Mouse (Mus musculus) thymus, adult 2 months (tissue): ENCODE results near the gene Szt2. TPM values are rescaled to one million over a fixed set of nuclear protein-coding genes. Genes with fewer than 3 reads are reported as not detected.

Source experiments
- DNase-seq: peaks from one replicate; pipeline ENCODE4 v3.0.0; 2021
- H3K27ac ChIP-seq: fragments of 200-500 bp; 2 replicates; pipeline ENCODE4 v1.5.1; 2012; ENCODE audit warnings: low read length, control low read depth; ENCODE audit not compliant: control insufficient read depth, insufficient read depth
- H3K27me3 ChIP-seq: fragments of 200-500 bp; 2 replicates; pipeline ENCODE4 v1.6.1; 2012; ENCODE audit warnings: mild to moderate bottlenecking, low read length, moderate library complexity, mixed read lengths; ENCODE audit not compliant: control insufficient read depth, insufficient read depth
- H3K36me3 ChIP-seq: fragments of 200-500 bp; 2 replicates; pipeline ENCODE4 v1.6.1; 2012; ENCODE audit warnings: mild to moderate bottlenecking, low read length, moderate library complexity; ENCODE audit not compliant: control insufficient read depth, insufficient read depth
- H3K4me1 ChIP-seq: fragments of 200-500 bp; replicated peaks from 2 replicates; pipeline ENCODE4 v1.6.1; 2012; ENCODE audit warnings: low read length; ENCODE audit not compliant: control insufficient read depth, insufficient read depth
- H3K4me3 ChIP-seq: fragments of 200-500 bp; 2 replicates; pipeline ENCODE4 v1.5.1; 2012; ENCODE audit warnings: mild to moderate bottlenecking, low read length, control low read depth, moderate library complexity; ENCODE audit not compliant: control insufficient read depth, insufficient read depth
- CTCF ChIP-seq: fragments of 200-500 bp; IDR thresholded peaks from 2 replicates; pipeline ENCODE4 v1.5.1; 2012; ENCODE audit warnings: mild to moderate bottlenecking, control low read depth, low read length, moderate library complexity, borderline replicate concordance; ENCODE audit not compliant: control insufficient read depth, poor library complexity, insufficient read depth; ENCODE audit errors: extremely low read depth
- POLR2A ChIP-seq: fragments of 200-500 bp; IDR thresholded peaks from 2 replicates; pipeline ENCODE4 v1.6.1; 2012; ENCODE audit warnings: mild to moderate bottlenecking, low read length, control low read depth, moderate library complexity; ENCODE audit not compliant: control insufficient read depth, poor library complexity, insufficient read depth; ENCODE audit errors: extremely low read depth
- WGBS: fragments of 180-500 bp; shearing (Covaris S2); methylation state at CpG from one replicate; pipeline ENCODE4 v1.1.7; 2018; 5-methylcytosine and 5-hydroxymethylcytosine counted together
- polyA plus RNA-seq: library from polyadenylated mRNA; depleted of rRNA; stranded (reverse); fragments of >200 nt; gene quantifications from 2 replicates; pipeline ENCODE4 v1.2.3, GENCODE M21; 2012

Gene Szt2
- polyA plus RNA-seq, 1 experiment: 90.6 TPM

DNA sequence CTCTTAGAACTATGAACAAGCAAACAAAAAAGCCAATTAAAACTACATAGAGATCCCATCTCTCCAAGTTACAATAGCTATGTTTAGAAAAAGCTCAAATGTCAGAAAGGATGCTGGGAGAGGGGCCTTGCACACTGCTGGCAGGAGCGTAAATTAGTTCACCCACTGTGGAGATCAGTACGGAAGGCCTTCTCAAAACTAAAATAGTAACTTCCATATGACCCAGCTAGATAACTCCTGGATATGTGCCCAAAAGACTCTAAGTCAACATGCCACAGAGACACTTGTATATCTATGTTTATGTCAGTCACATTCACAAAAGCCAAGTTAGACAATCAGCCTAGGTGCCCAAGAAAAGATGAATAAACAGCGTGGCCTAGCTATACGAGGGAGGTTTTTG lies 13.8 kb downstream of the Szt2 start:
- H3K27ac ChIP-seq: no peak overlapping the region
- no peak overlapping the region for H3K4me3 ChIP-seq
- 99% methylated on average over 4 of the region's 4 CpGs for WGBS
- TF ChIP-seq POLR2A (no peak), CTCF (no peak)
- peaks cover 72% of the 10 kb centered on the region for H3K36me3 ChIP-seq
- H3K27me3 ChIP-seq: no peaks in the 10 kb centered on the region
- H3K4me1 ChIP-seq: no peaks in the 10 kb centered on the region
- no peak for DNase-seq

DNA sequence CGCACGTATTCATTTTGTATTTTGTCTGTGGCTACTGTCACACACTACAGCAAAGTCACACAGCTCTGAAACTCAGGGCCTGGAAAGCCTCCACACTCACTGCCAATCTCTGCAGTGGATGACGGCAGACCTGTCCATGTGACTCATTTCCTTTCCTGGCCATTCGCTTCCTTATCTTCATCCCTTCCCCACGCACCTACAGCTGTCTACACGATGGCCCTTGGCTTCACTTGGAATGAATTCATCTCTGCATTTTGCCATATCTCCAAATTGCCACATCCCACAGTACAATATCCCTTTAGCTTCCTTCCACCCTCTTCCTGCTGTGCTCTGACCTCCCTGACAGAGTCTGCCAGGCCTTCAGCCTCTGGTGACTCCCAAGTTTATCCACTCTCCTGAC lies 14.6 kb downstream of the Szt2 start:
- H3K27me3 ChIP-seq: no peaks in the 10 kb centered on the region
- H3K36me3 ChIP-seq: peaks cover 73% of the 10 kb centered on the region
- no peak overlapping the region for H3K4me3 ChIP-seq
- DNase-seq: no peak
- no peaks in the 10 kb centered on the region for H3K4me1 ChIP-seq
- 95% methylated on average over 6 of the region's 6 CpGs for whole genome bisulfite sequencing
- H3K27ac ChIP-seq: no peak overlapping the region
- TF ChIP-seq POLR2A (no peak), CTCF (no peak)

DNA sequence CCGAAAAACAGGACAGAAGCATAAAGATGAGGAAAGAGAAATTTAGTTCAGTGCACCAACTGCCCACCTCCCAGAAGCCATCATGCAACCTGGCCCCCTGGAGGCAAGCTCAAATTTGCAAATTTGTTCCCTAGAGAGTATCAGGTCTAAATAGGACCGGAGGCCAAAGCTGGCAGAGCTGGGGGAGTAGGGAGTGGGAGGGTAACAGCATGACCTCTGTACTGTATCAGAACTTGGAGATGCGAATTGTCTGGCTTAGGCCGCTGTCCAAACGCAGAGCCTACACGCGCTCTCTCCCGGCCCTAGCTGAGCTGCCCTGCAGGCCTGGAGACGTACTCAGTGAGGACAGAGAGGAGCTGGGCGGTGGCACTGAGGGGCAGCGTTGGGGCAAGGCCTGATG lies 18.9 kb downstream of the Szt2 start:
- H3K4me1 ChIP-seq: no peaks in the 10 kb centered on the region
- WGBS: over 99% methylated on average over 11 of the region's 11 CpGs
- H3K36me3 ChIP-seq: peaks cover 76% of the 10 kb centered on the region
- no peak for TF ChIP-seq CTCF
- TF ChIP-seq POLR2A: no peak
- no peak overlapping the region for H3K4me3 ChIP-seq
- no peak for DNase-seq
- no peak overlapping the region for H3K27ac ChIP-seq
- no peaks in the 10 kb centered on the region for H3K27me3 ChIP-seq

DNA sequence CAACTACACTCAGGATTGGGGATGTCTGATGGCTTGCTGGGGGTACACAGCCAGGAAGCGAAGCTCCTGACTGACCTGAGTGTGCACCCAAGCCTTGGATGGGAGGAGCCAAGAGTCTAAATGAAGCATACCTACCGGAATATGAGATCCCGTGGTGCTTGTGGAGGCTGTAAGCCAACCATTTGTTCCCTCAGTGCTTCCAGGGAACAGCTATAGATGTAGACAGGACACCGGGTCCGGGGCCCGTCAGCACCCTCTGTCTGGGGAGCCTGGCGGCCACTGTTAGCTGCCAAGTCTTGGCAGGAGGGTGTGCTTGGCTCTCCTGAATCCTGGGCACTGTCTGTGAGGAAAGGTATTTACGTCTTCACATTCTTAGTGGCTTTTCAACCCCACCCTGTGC lies 21.8 kb downstream of the Szt2 start:
- Histone ChIP-seq H3K36me3 (peaks cover 75% of the 10 kb centered on the region), H3K4me3 (no peak overlapping the region), H3K27me3 (no peaks in the 10 kb centered on the region), H3K4me1 (no peaks in the 10 kb centered on the region), H3K27ac (no peak overlapping the region)
- DNase-seq: no peak
- no peak for TF ChIP-seq POLR2A
- TF ChIP-seq CTCF: no peak
- WGBS: 97% methylated on average over 8 of the region's 8 CpGs

DNA sequence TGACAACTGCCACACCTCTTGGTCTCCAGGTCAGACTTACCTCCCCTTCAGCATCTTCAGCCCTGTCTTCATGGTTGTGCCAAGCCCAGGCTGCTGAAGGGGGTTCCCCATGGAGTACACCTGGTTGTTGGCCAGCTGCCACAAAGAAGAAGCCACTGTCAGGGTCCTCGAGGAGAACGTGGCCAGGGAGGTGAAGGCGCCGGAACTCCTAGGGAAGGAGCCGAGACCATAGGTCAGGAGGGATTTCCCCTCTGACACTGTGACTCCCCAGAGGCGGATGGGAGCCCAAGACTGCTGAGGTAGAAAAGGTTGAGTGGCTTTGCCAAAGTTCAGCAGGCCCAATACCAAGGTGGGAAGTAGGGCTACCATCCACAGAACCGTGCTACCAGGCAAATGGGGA lies 25.8 kb downstream of the Szt2 start:
- WGBS: 95% methylated on average over 7 of the region's 7 CpGs
- TF ChIP-seq POLR2A (no peak), CTCF (no peak)
- no peaks in the 10 kb centered on the region for H3K4me1 ChIP-seq
- H3K27ac ChIP-seq: no peak overlapping the region
- H3K4me3 ChIP-seq: no peak overlapping the region
- H3K36me3 ChIP-seq: peaks cover 78% of the 10 kb centered on the region
- H3K27me3 ChIP-seq: no peaks in the 10 kb centered on the region
- DNase-seq: no peak

DNA sequence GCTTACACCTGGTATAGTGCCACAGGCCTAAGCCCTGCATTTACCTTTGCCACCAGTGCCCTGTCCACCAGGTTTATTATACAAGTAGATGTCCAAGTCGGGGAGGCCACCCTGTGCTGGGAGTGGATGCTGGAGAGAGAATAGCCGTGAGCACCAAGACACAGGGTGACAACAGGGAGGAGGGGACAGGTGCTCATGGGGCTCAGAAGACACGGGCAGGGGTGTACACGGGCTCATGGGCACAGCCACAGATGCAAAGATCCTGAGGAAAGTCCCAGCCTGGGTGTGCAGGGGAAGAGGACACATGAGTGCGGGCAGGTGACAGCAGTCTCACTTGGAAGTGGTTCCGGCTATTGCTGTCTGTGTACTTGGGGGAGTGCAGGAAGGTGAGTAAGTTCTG lies 33.1 kb downstream of the Szt2 start:
- Histone ChIP-seq H3K36me3 (peaks cover 82% of the 10 kb centered on the region), H3K4me3 (no peak overlapping the region), H3K27me3 (no peaks in the 10 kb centered on the region), H3K27ac (no peak overlapping the region), H3K4me1 (no peaks in the 10 kb centered on the region)
- DNase-seq: no peak
- TF ChIP-seq POLR2A: no peak
- 97% methylated on average over 6 of the region's 6 CpGs for WGBS

DNA sequence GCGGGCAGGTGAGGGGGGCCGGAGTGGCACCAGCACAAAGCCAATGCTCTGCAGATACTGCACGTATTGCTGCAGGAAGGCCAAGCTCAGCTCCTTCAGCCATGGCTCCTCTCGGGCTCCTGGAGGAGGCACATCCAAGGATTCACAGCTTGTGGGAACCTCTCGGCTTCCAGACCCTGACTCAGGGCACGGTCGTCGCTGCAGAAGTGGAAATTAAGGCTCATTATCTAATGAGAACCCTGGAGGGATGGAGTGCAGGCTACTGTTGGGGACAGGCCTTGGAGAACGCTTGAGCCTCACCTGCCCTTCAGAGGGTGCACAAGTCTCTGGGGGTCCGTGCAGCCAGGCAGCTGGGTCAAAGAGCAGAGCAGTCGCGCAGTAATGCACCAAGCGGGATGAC lies 37.3 kb downstream of the Szt2 start:
- DNase-seq: no peak
- WGBS: 97% methylated on average over 13 of the region's 13 CpGs
- peaks cover 46% of the 10 kb centered on the region for H3K36me3 ChIP-seq
- H3K4me3 ChIP-seq: no peak overlapping the region
- H3K27me3 ChIP-seq: no peaks in the 10 kb centered on the region
- H3K4me1 ChIP-seq: no peaks in the 10 kb centered on the region
- no peak overlapping the region for H3K27ac ChIP-seq
- TF ChIP-seq CTCF (no peak), POLR2A (no peak)

DNA sequence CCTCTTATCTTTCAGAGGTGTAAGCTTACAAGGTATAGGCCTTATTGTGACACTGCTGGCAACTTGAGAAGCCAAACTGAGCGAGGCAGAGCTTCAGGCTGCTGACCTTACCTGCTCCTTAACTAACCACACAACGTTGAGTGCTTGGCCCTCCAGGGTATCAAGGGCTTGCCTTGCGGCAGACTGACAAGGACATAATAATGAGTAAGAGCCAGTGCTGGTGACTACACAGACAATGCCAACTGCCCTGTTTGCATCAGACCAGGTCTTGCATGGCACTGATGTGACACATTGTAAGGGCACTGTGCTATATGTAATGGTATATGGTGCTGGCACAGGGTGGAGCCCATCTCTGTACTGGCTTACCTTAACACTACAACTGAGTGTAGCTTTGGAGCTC lies 40.5 kb downstream of the Szt2 start:
- Histone ChIP-seq H3K4me3 (no peak overlapping the region), H3K36me3 (peaks cover 31% of the 10 kb centered on the region), H3K4me1 (no peaks in the 10 kb centered on the region), H3K27ac (no peak overlapping the region), H3K27me3 (no peaks in the 10 kb centered on the region)
- no peak for DNase-seq
- TF ChIP-seq CTCF (no peak), POLR2A (no peak)
- 94% methylated on average over 3 of the region's 3 CpGs for WGBS
